Mouse (Mus musculus) neutrophil, adult 65 days (primary cell): ENCODE measurements around the gene Inpp4a. TPM values are rescaled to one million over a fixed set of nuclear protein-coding genes. Genes with fewer than 3 reads are reported as not detected.

Experiments
- total RNA-seq: library from RNA; stranded (reverse); gene quantifications from 2 replicates; pipeline ENCODE4 v1.2.4, GENCODE M21; 2023

The Inpp4a gene
- 133 and 196 TPM in 2 replicates for total RNA-seq

GRCm38 (mm10) chr1:37299540-37300491 is at the start of gene Inpp4a:
Gene Inpp4a (plus strand): TSS chr1:37299865.

DNA sequence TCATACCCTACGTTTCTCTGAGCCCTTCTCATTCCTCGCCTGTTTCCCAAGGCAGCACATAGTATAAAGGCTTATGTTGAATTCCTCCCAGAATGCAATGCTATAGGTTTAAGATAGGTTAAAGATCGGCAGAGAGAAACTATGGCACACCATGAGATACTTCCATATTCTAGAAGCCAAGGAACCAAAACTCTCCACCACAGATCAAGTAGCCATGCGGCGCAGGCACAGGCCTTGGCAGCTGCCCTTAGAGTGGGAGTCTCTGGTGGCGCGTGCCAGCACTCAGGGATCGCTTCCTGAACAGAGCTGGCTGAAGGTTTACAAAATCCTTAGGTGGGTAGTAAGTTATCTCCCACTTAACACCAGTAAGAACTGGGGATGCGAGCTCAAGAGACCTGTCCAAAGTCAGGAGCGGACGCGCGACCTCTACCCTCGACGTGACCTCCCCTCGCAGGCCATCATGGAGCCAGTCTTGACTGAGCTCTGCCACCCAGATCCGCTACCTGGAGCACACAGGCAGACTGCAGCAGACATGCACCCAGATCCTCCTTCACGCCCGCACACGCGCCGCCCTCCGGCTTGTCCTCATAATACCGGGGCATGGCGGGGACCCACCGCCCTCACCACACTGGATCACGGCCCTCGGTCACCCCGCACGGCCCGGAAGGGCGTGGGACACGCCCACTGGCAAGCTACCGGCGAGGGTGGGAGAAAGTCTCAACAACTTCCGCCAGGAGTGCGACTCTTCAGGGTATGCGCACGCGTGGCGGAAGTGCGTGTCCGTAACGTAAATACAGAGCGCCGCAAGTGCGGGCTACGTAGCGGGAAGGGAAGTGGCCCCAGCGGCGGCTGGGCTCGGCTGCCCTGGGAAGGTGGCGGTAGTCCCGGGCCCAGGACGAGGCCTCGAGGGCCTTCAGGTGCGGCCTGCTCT is 130.0 kb downstream of the Inpp4a start, which contains the start of the genes Coa5 and Unc50:
Gene Coa5, minus strand, starts transcription at position 738 of the 931 bp plus-strand sequence.
Gene Unc50, plus strand, starts transcription at position 774 of the 931 bp plus-strand sequence.

Other genes starting within 250 kb of the Inpp4a start
- gene Cnga3, start 85.4 kb upstream of the Inpp4a start, total RNA-seq, result 0.11 TPM in 1 of 2 replicates, not detected in the other
- gene Coa5, start 130.2 kb downstream of the Inpp4a start, total RNA-seq, result 23.1 and 24.0 TPM in 2 replicates
- 27.7 and 38.4 TPM in 2 replicates for gene Unc50, start 130.3 kb downstream of the Inpp4a start, total RNA-seq
- 30.9 and 39.9 TPM in 2 replicates for gene Mgat4a, start 241.2 kb downstream of the Inpp4a start, total RNA-seq